Mouse (Mus musculus) stomach, embryonic 16.5 days (tissue): ENCODE measurements around the gene Grcc10. TPM values are rescaled to one million over a fixed set of nuclear protein-coding genes. Genes with fewer than 3 reads are reported as not detected.

Experiments
- ATAC-seq: fragments of 200-750 bp; cut with Nextera tagmentation; 2 replicates; pipeline ENCODE4 v1.8.0; 2017; ENCODE audit warnings: moderate number of reproducible peaks, moderate TSS enrichment; ENCODE audit not compliant: insufficient read depth, low FRiP score
- H3K27ac ChIP-seq: fragments of 300-500 bp; sonication (generic); 2 replicates; pipeline ENCODE4 v1.5.1; 2014; ENCODE audit warnings: low read length
- H3K27me3 ChIP-seq: fragments of 300-500 bp; sonication (generic); 2 replicates; pipeline ENCODE4 v1.6.1; 2014; ENCODE audit warnings: low read length, control low read depth, mixed read lengths; ENCODE audit not compliant: control insufficient read depth, insufficient read depth
- H3K36me3 ChIP-seq: fragments of 300-500 bp; sonication (generic); 2 replicates; pipeline ENCODE4 v1.6.1; 2014; ENCODE audit warnings: low read length; ENCODE audit not compliant: control insufficient read depth, insufficient read depth
- H3K4me1 ChIP-seq: fragments of 300-500 bp; sonication (generic); 2 replicates; pipeline ENCODE4 v1.6.1; 2014; ENCODE audit warnings: low read length, control low read depth, mixed read lengths; ENCODE audit not compliant: control insufficient read depth, insufficient read depth
- H3K4me2 ChIP-seq: fragments of 300-500 bp; sonication (generic); 2 replicates; pipeline ENCODE4 v1.6.1; 2014; ENCODE audit warnings: low read depth, low read length, mixed read lengths
- H3K4me3 ChIP-seq: fragments of 300-500 bp; sonication (generic); replicated peaks from 2 replicates; pipeline ENCODE4 v1.5.1; 2014; ENCODE audit warnings: mild to moderate bottlenecking, low read length
- H3K9ac ChIP-seq: fragments of 300-500 bp; sonication (generic); 2 replicates; pipeline ENCODE4 v1.6.1; 2014; ENCODE audit warnings: low read length
- H3K9me3 ChIP-seq: fragments of 300-500 bp; sonication (generic); replicated peaks from 2 replicates; pipeline ENCODE4 v1.6.1; 2016; ENCODE audit warnings: low read length, control low read depth; ENCODE audit not compliant: control insufficient read depth
- WGBS: fragments of 180-500 bp; shearing (Covaris S2); extraction: QIAGEN DNeasy Blood & Tissue Kit; methylation state at CpG from one replicate; pipeline ENCODE4 v1.1.7; 2014; 5-methylcytosine and 5-hydroxymethylcytosine counted together
- polyA plus RNA-seq: library from polyadenylated mRNA; unstranded; fragments of >200 nt; fragmentation: Nextera tagmentation; extraction: Ambion mirVana; gene quantifications from 2 replicates; pipeline ENCODE4 v1.2.1, GENCODE M21; 2015

The Grcc10 gene
- polyA plus RNA-seq, 1 experiment from 2014 or later = 352 TPM

- H3K9ac ChIP-seq = no peak overlapping the region
- H3K4me2 ChIP-seq = no peak overlapping the region
- no peaks in the 10 kb centered on the region for H3K9me3 ChIP-seq
- H3K27ac ChIP-seq = no peak overlapping the region
- no peak overlapping the region for H3K4me3 ChIP-seq
- H3K36me3 ChIP-seq = no peaks in the 10 kb centered on the region
- H3K27me3 ChIP-seq = no peaks in the 10 kb centered on the region
- no peak for ATAC-seq
- WGBS = 78% methylated on average over 10 of the region's 10 CpGs
- no peaks in the 10 kb centered on the region for H3K4me1 ChIP-seq
Measured at GRCm38 (mm10) chr6:124728621-124729020, 12.6 kb downstream of the Grcc10 start.

GRCm38 (mm10) chr6:124724472-124724871, 16.7 kb downstream of the Grcc10 start:
- Histone ChIP-seq H3K9me3 (no peaks in the 10 kb centered on the region), H3K27me3 (no peaks in the 10 kb centered on the region), H3K4me1 (no peaks in the 10 kb centered on the region; the same call in 1 of the 2 replicates), H3K4me3 (no peak overlapping the region), H3K36me3 (no peaks in the 10 kb centered on the region), H3K4me2 (no peak overlapping the region), H3K27ac (no peak overlapping the region), H3K9ac (no peak overlapping the region)
- ATAC-seq = no peak
- WGBS = 81% methylated on average over 10 of the region's 10 CpGs

- no peak for ATAC-seq
- Histone ChIP-seq H3K9me3 (no peaks in the 10 kb centered on the region), H3K27ac (no peak overlapping the region), H3K4me3 (no peak overlapping the region), H3K4me2 (no peak overlapping the region), H3K4me1 (no peaks in the 10 kb centered on the region; the same call in 1 of the 2 replicates), H3K9ac (no peak overlapping the region), H3K27me3 (no peaks in the 10 kb centered on the region), H3K36me3 (no peaks in the 10 kb centered on the region)
- WGBS = 68% methylated on average over 8 of the region's 8 CpGs
Measured at GRCm38 (mm10) chr6:124723541-124723940, 17.6 kb downstream of the Grcc10 start.

GRCm38 (mm10) chr6:124722876-124723473, 18.2 kb downstream of the Grcc10 start:
- no peak overlapping the region for H3K4me2 ChIP-seq
- H3K4me3 ChIP-seq = no peak overlapping the region
- H3K9me3 ChIP-seq = no peaks in the 10 kb centered on the region
- no peak overlapping the region for H3K9ac ChIP-seq
- no peaks in the 10 kb centered on the region; the same call in 1 of the 2 replicates for H3K4me1 ChIP-seq
- H3K27ac ChIP-seq = no peak overlapping the region
- ATAC-seq = no peak
- no peaks in the 10 kb centered on the region for H3K27me3 ChIP-seq
- WGBS = 80% methylated on average over 6 of the region's 6 CpGs
- no peaks in the 10 kb centered on the region for H3K36me3 ChIP-seq

- Histone ChIP-seq H3K4me3 (0 out of 2 replicates have a peak overlapping the region, but pooled peaks have one; percentile 1), H3K4me1 (peaks cover 6% of the 10 kb centered on the region), H3K36me3 (peaks cover 2% of the 10 kb centered on the region; the same call in 1 of the 2 replicates), H3K27me3 (no peaks in the 10 kb centered on the region), H3K4me2 (peak overlapping the region; percentile 62), H3K9me3 (no peaks in the 10 kb centered on the region), H3K27ac (peak overlapping the region; percentile 38), H3K9ac (peak overlapping the region; percentile 86)
- 63% methylated on average over 11 of the region's 11 CpGs for WGBS
- no peak for ATAC-seq
Measured at GRCm38 (mm10) chr6:124720904-124721303, 20.3 kb downstream of the Grcc10 start.

GRCm38 (mm10) chr6:124719354-124719978, 21.7 kb downstream of the Grcc10 start:
- Histone ChIP-seq H3K36me3 (peaks cover 17% of the 10 kb centered on the region), H3K4me1 (peaks cover 6% of the 10 kb centered on the region), H3K9me3 (no peaks in the 10 kb centered on the region), H3K9ac (peak overlapping the region; percentile 86), H3K27me3 (no peaks in the 10 kb centered on the region), H3K27ac (peak overlapping the region; percentile 96), H3K4me2 (peak overlapping the region; percentile 62), H3K4me3 (peak overlapping the region; percentile 48)
- peak; percentile 45; the same call in 1 of the 2 replicates for ATAC-seq
- WGBS = 56% methylated on average over 7 of the region's 7 CpGs

GRCm38 (mm10) chr6:124718703-124719102, 22.5 kb downstream of the Grcc10 start:
- Histone ChIP-seq H3K36me3 (peaks cover 18% of the 10 kb centered on the region), H3K9ac (peak overlapping the region; percentile 86), H3K27me3 (no peaks in the 10 kb centered on the region), H3K4me1 (peaks cover 12% of the 10 kb centered on the region), H3K4me3 (peak overlapping the region; percentile 48), H3K27ac (peak overlapping the region; percentile 96), H3K4me2 (peak overlapping the region; percentile 62), H3K9me3 (no peaks in the 10 kb centered on the region)
- ATAC-seq = peak; percentile 84
- 49% methylated on average over 16 of the region's 16 CpGs for WGBS

- no peak for ATAC-seq
- peak overlapping the region; percentile 58 for H3K4me2 ChIP-seq
- no peaks in the 10 kb centered on the region for H3K9me3 ChIP-seq
- peaks cover 18% of the 10 kb centered on the region for H3K36me3 ChIP-seq
- 50% methylated on average over 13 of the region's 13 CpGs for WGBS
- no peaks in the 10 kb centered on the region for H3K27me3 ChIP-seq
- H3K9ac ChIP-seq = peak overlapping the region; percentile 86
- peak overlapping the region; percentile 96 for H3K27ac ChIP-seq
- H3K4me1 ChIP-seq = peaks cover 18% of the 10 kb centered on the region
- H3K4me3 ChIP-seq = peak overlapping the region; percentile 48
Measured at GRCm38 (mm10) chr6:124717968-124718367, 23.2 kb downstream of the Grcc10 start.

GRCm38 (mm10) chr6:124716864-124717490, 24.2 kb downstream of the Grcc10 start:
- Histone ChIP-seq H3K4me3 (peak overlapping the region; percentile 48), H3K36me3 (peaks cover 18% of the 10 kb centered on the region), H3K4me1 (peaks cover 18% of the 10 kb centered on the region), H3K27me3 (no peaks in the 10 kb centered on the region), H3K27ac (peak overlapping the region; percentile 96), H3K9me3 (no peaks in the 10 kb centered on the region), H3K4me2 (peak overlapping the region; percentile 58), H3K9ac (peak overlapping the region; percentile 86)
- WGBS = 52% methylated on average over 20 of the region's 20 CpGs
- ATAC-seq = no peak
